Mouse (Mus musculus) embryonic facial prominence, embryonic 14.5 days (tissue): ENCODE measurements around the gene Cct2. TPM values are rescaled to one million over a fixed set of nuclear protein-coding genes. Genes with fewer than 3 reads are reported as not detected.

Experiments used
- ATAC-seq: fragments of 200-750 bp; cut with Nextera tagmentation; 2 replicates; pipeline ENCODE4 v1.8.0; 2017; ENCODE audit warnings: low read depth, moderate number of reproducible peaks, moderate TSS enrichment
- DNase-seq: peaks from one replicate; pipeline ENCODE4 v3.0.0-alpha.2; 2015; ENCODE audit warnings: low spot score
- H3K27ac ChIP-seq: fragments of 300-500 bp; sonication (generic); replicated peaks from 2 replicates; pipeline ENCODE4 v1.5.1; 2014; ENCODE audit warnings: low read depth, mild to moderate bottlenecking, low read length, moderate library complexity
- H3K27me3 ChIP-seq: fragments of 300-500 bp; sonication (generic); replicated peaks from 2 replicates; pipeline ENCODE4 v1.6.1; 2014; ENCODE audit warnings: low read length; ENCODE audit not compliant: control insufficient read depth, insufficient read depth
- H3K36me3 ChIP-seq: fragments of 300-500 bp; sonication (generic); 2 replicates; pipeline ENCODE4 v1.6.1; 2014; ENCODE audit warnings: low read length, mixed read lengths; ENCODE audit not compliant: control insufficient read depth, insufficient read depth
- H3K4me1 ChIP-seq: fragments of 300-500 bp; sonication (generic); 2 replicates; pipeline ENCODE4 v1.6.1; 2014; ENCODE audit warnings: antibody characterized with exemption, low read length; ENCODE audit not compliant: control insufficient read depth, insufficient read depth
- H3K4me2 ChIP-seq: fragments of 300-500 bp; sonication (generic); 2 replicates; pipeline ENCODE4 v1.6.1; 2014; ENCODE audit warnings: low read depth, mild to moderate bottlenecking, low read length, moderate library complexity, mixed read lengths
- H3K4me3 ChIP-seq: fragments of 300-500 bp; sonication (generic); 2 replicates; pipeline ENCODE4 v1.5.1; 2014; ENCODE audit warnings: low read depth, mild to moderate bottlenecking, low read length
- H3K9ac ChIP-seq: fragments of 300-500 bp; sonication (generic); 2 replicates; pipeline ENCODE4 v1.6.1; 2014; ENCODE audit warnings: low read depth, mild to moderate bottlenecking, low read length, moderate library complexity, mixed read lengths
- H3K9me3 ChIP-seq: fragments of 300-500 bp; sonication (generic); 2 replicates; pipeline ENCODE4 v1.6.1; 2016; ENCODE audit warnings: low read length; ENCODE audit not compliant: control insufficient read depth
- WGBS: fragments of 180-500 bp; shearing (Covaris S2); extraction: QIAGEN DNeasy Blood & Tissue Kit; methylation state at CpG from one replicate; pipeline ENCODE4 v1.1.7; 2014; 5-methylcytosine and 5-hydroxymethylcytosine counted together
- polyA plus RNA-seq: library from polyadenylated mRNA; unstranded; fragments of >200 nt; fragmentation: Nextera tagmentation; extraction: Ambion mirVana; gene quantifications from 2 replicates; pipeline ENCODE4 v1.2.1, GENCODE M21; 2014

Gene Cct2
- 266 and 276 TPM in 2 replicates for polyA plus RNA-seq

DNA sequence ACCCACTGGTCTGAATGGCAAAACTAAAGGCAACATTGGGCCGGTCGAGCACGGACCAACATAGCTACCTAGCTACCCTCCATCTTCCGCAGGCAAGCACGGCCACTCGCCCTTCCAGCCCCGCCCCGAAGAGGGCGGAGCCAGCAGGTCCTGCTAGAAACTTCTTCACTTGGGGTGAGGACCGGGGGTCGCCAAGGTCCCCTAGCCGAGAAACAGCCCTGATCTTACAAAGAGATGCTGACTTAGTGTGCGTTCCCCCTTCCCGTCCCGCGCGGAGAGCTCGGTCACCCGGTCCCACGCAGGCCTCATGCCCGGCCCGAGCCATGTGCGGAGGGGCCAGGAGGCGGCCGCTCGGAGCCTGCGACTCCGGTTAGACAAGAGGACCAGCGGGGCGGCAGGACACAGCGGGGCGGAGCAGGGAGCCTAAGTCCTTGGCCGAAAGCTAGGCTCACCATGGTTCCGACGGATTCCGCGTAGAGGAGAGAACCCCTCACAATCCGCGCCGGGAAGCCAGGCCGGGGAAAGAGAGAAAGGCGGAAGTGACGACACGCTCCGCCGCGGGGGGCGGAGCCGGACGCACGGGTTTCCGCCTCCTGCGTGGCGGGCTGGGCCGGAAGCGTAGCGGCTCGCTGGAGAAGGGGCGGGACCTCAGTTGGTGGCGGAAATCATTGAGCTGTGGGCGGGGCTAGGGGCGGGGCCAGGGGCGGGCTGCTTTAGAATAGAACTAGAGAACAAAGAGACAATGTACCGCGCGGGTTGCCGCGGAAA, at the start of gene Cct2:
Gene Cct2 (minus strand): TSS at position 561 of the 768 bp plus-strand sequence.
- H3K27me3 ChIP-seq, result no peaks in the 10 kb centered on the region
- peaks cover 6% of the 10 kb centered on the region; the same call in 1 of the 2 replicates for H3K4me1 ChIP-seq
- H3K9ac ChIP-seq, result peak within 1 kb of the TSS; percentile 85
- H3K27ac ChIP-seq, result peak within 1 kb of the TSS; percentile 95
- DNase-seq (peak; percentile 98), ATAC-seq (peak; percentile 94)
- H3K4me3 ChIP-seq, result peak within 1 kb of the TSS; percentile 87
- under 1% methylated on average over 63 of the region's 68 CpGs for WGBS
- H3K36me3 ChIP-seq, result peaks cover 38% of the 10 kb centered on the region
- H3K4me2 ChIP-seq, result peak within 1 kb of the TSS; percentile 94
- H3K9me3 ChIP-seq, result no peaks in the 10 kb centered on the region

DNA sequence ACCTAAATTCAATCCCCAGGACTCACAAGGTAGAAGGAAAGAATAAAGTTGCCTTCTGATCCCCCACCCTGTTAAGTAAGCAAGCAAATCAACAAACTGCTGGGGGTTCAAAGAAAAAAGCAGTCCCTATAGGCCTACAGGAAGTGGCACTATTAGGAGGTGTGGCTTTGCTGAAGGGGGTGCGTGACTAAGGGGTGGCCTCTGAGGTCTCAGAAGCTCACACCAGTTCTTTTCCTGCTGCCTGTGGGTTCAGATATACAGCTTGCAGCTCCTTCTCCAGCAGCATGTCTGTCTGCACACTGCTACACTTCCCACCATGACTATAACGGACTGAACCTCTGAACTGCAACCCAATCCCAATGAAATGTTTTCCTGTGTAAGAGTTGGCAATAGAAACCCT, 48.9 kb upstream of the Cct2 start:
- Histone ChIP-seq H3K27me3 (no peaks in the 10 kb centered on the region), H3K36me3 (no peaks in the 10 kb centered on the region), H3K4me3 (no peak overlapping the region), H3K27ac (no peak overlapping the region), H3K4me2 (no peak overlapping the region), H3K4me1 (peaks cover 8% of the 10 kb centered on the region; the same call in 1 of the 2 replicates), H3K9me3 (no peaks in the 10 kb centered on the region), H3K9ac (no peak overlapping the region)
- DNase-seq, result no peak
- 0 out of 2 replicates have a peak, but pooled peaks have one; percentile 33 for ATAC-seq
- 37% methylated on average over 2 of the region's 2 CpGs for WGBS

GRCm38 (mm10) chr10:117111455-117111854, 47.8 kb upstream of the Cct2 start:
- H3K4me3 ChIP-seq, result no peak overlapping the region
- no peak for DNase-seq

DNA sequence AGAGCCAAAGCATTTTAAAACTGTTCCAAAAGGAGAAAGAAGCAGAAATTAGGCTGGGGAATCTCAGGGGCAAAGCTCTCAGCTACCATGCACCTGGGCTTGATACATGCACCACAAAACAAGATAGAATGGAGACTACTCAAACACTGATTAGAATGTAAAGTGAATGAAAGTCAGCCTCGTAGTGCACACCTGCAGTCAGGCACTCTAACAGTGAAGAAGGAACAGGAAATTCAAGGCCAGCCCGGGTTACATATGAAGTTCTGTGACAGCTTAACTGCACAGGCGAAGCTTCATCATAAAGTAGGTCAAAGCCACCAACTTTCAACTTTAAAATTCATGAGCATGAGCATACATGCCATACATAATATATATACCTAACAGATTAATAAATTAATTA, 46.7 kb upstream of the Cct2 start:
- no peaks in the 10 kb centered on the region for H3K9me3 ChIP-seq
- H3K4me3 ChIP-seq, result no peak overlapping the region
- DNase-seq, result no peak
- H3K36me3 ChIP-seq, result no peaks in the 10 kb centered on the region
- no peak overlapping the region for H3K9ac ChIP-seq
- H3K27ac ChIP-seq, result no peak overlapping the region
- no peak overlapping the region for H3K4me2 ChIP-seq
- peaks cover 7% of the 10 kb centered on the region; the same call in 1 of the 2 replicates for H3K4me1 ChIP-seq
- H3K27me3 ChIP-seq, result no peaks in the 10 kb centered on the region
- ATAC-seq, result no peak
- 74% methylated on average over 3 of the region's 3 CpGs for WGBS

More at GRCm38 (mm10) chr10:117111455-117111854, 47.8 kb upstream of the Cct2 start:
- Histone ChIP-seq H3K36me3 (no peaks in the 10 kb centered on the region), H3K9ac (no peak overlapping the region), H3K4me1 (peaks cover 9% of the 10 kb centered on the region; the same call in 1 of the 2 replicates), H3K9me3 (no peaks in the 10 kb centered on the region), H3K27ac (no peak overlapping the region), H3K27me3 (no peaks in the 10 kb centered on the region), H3K4me2 (no peak overlapping the region)
- WGBS, result 70% methylated on average over 7 of the region's 7 CpGs
- ATAC-seq, result no peak

GRCm38 (mm10) chr10:117106686-117107085, 43.1 kb upstream of the Cct2 start:
- no peaks in the 10 kb centered on the region for H3K36me3 ChIP-seq
- no peak overlapping the region for H3K9ac ChIP-seq
- 36% methylated on average over 3 of the region's 3 CpGs for WGBS
- no peak for DNase-seq
- peaks cover 4% of the 10 kb centered on the region; the same call in 1 of the 2 replicates for H3K4me1 ChIP-seq
- no peak for ATAC-seq
- H3K4me2 ChIP-seq, result no peak overlapping the region
- H3K4me3 ChIP-seq, result no peak overlapping the region
- no peaks in the 10 kb centered on the region for H3K9me3 ChIP-seq
- H3K27me3 ChIP-seq, result no peaks in the 10 kb centered on the region
- H3K27ac ChIP-seq, result no peak overlapping the region

DNA sequence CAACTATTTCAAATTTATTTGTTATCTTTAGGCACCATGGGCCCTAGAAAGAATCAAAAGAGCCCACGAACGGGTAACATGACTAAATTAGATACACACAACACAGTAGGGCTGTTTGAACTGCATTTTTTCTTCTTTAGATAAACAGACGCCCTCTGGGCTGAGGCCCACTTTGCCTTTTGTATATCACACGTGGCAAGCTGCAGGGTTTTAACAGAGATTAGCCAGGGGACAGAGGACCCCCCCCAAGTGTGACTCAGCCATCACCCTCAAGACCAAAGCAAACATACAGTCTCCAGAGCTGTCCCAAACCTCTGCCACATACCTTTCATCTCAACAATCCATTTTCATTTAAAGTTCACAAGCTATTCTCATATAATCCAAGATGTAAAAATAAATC, 42.6 kb upstream of the Cct2 start:
- Histone ChIP-seq H3K27ac (no peak overlapping the region), H3K9me3 (no peaks in the 10 kb centered on the region), H3K27me3 (no peaks in the 10 kb centered on the region), H3K4me2 (no peak overlapping the region), H3K9ac (no peak overlapping the region), H3K4me3 (no peak overlapping the region), H3K4me1 (peaks cover 4% of the 10 kb centered on the region; the same call in 1 of the 2 replicates), H3K36me3 (no peaks in the 10 kb centered on the region)
- DNase-seq (no peak), ATAC-seq (no peak)
- 25% methylated on average over 4 of the region's 4 CpGs for WGBS

DNA sequence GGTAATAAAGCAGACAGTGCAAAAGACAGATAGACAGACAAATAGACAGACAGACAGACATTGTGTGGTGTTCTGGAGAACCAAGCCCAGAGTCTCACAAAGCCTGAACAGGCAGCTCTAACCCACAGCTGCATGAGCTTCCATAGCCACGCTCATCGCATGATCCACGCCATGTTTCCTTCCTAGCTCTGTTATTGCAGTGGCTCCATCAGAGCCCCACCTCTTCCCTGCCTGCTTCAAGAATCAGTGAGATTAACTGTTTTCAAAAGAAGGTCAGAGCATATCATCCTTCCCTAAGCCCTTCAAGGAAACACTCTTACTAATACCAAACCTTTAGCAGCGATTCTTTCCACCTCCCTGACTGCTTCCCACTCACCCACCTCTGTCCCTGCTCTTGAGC, 41.4 kb upstream of the Cct2 start:
- H3K4me2 ChIP-seq, result no peak overlapping the region
- WGBS, result 64% methylated on average over 4 of the region's 4 CpGs
- H3K9me3 ChIP-seq, result no peaks in the 10 kb centered on the region
- peaks cover 4% of the 10 kb centered on the region; the same call in 1 of the 2 replicates for H3K4me1 ChIP-seq
- ATAC-seq, result no peak
- no peak overlapping the region for H3K27ac ChIP-seq
- no peak overlapping the region for H3K4me3 ChIP-seq
- H3K36me3 ChIP-seq, result no peaks in the 10 kb centered on the region
- DNase-seq, result no peak
- no peak overlapping the region for H3K9ac ChIP-seq
- no peaks in the 10 kb centered on the region for H3K27me3 ChIP-seq

GRCm38 (mm10) chr10:117103854-117104598, 40.4 kb upstream of the Cct2 start:
- Histone ChIP-seq H3K27ac (no peak overlapping the region), H3K36me3 (no peaks in the 10 kb centered on the region), H3K4me2 (no peak overlapping the region), H3K9ac (no peak overlapping the region), H3K4me3 (no peak overlapping the region), H3K9me3 (no peaks in the 10 kb centered on the region), H3K27me3 (no peaks in the 10 kb centered on the region), H3K4me1 (peaks cover 4% of the 10 kb centered on the region; the same call in 1 of the 2 replicates)
- no peak for DNase-seq
- ATAC-seq, result no peak
